Mouse (Mus musculus): ENCODE results near the gene Eras. TPM values are rescaled to one million over a fixed set of nuclear protein-coding genes. Genes with fewer than 3 reads are reported as not detected.

The Eras gene
- not detected in 2 replicates for polyA plus RNA-seq (2015; fragmentation: Nextera tagmentation; extraction: Ambion mirVana)

DNA sequence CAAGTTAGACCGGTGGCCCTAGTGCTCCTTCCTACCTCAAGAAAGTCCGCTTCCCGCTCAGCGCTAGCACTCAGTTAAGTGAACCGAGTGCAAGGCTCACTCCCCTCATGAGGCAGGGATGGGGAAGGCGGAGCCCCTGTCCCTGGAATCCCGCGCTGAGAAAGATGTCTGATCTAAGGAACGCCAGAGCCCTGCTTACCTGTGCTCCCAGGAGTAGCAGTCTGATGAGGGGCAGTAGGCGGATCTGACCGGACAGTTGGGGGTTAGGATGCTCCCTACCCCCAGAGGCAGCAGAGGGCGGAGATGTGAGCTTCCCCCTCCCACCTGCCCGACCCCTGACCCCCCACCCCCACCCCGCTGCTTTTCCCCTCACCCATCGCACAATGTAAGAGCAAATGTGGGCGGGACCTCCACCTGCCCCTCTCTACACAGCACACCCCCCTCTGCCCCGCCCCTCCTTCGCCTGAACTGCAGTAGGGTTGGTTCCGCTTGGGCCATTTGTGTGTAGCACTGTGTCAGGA, at the start of gene Eras:
Gene Eras (minus strand): TSS at position 338 of the 521 bp plus-strand sequence.
- no peaks in the 10 kb centered on the region for H3K9me3 ChIP-seq (replicated peaks; ENCODE audit: control insufficient read depth, low read length)
- H3K36me3 ChIP-seq (ENCODE audit: control insufficient read depth, insufficient read depth): peaks cover 8% of the 10 kb centered on the region
- WGBS: 20% methylated on average over 16 of the region's 19 CpGs
- peak within 1 kb of the TSS; percentile 10; the same call in 1 of the 2 replicates for H3K4me3 ChIP-seq (ENCODE audit: low read length)
- ATAC-seq (replicated peaks; ENCODE audit: extremely low read depth, insufficient read depth, low FRiP score): no peak
- H3K4me2 ChIP-seq (ENCODE audit: low read depth, low read length): peak within 1 kb of the TSS; percentile 36
- H3K27me3 ChIP-seq (ENCODE audit: control insufficient read depth, insufficient read depth, low read length): peaks cover 39% of the 10 kb centered on the region
- no peak within 1 kb of the TSS for H3K27ac ChIP-seq (ENCODE audit: low read length)
- H3K9ac ChIP-seq (ENCODE audit: low read length): no peak within 1 kb of the TSS
- H3K4me1 ChIP-seq (ENCODE audit: control insufficient read depth, insufficient read depth, low read length): no peaks in the 10 kb centered on the region

DNA sequence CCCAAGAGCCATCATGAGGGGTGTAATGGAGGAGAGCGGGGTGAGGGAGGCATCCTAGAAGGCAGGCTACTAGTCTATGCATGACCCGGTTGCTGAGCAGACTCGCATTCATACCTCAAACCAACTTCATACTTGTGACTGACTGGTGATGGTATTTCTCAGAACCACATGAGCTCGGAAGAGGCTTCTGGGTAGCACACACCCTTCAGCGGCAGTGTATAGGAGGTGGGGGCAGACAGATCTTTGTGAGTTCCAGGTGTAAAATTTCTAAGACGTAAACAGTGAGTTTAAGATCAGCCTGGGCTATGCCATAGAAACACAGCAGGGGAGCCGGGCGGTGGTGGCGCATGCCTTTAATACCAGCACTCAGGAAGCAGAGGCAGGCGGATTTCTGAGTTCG, 49.5 kb upstream of the Eras start, which contains the start of gene Gata1:
Gene Gata1 (minus strand): TSS at position 180 of the 400 bp plus-strand sequence.
- Histone ChIP-seq H3K4me3 (ENCODE audit: low read length) (no peak within 1 kb of the TSS), H3K27me3 (ENCODE audit: control insufficient read depth, insufficient read depth, low read length) (no peaks in the 10 kb centered on the region), H3K9ac (ENCODE audit: low read length) (no peak within 1 kb of the TSS), H3K4me2 (ENCODE audit: low read depth, low read length) (no peak within 1 kb of the TSS), H3K4me1 (ENCODE audit: control insufficient read depth, insufficient read depth, low read length) (no peaks in the 10 kb centered on the region), H3K27ac (ENCODE audit: low read length) (no peak within 1 kb of the TSS), H3K36me3 (ENCODE audit: control insufficient read depth, insufficient read depth) (no peaks in the 10 kb centered on the region), H3K9me3 (replicated peaks; ENCODE audit: control insufficient read depth, low read length) (no peaks in the 10 kb centered on the region)
- 89% methylated on average over 10 of the region's 11 CpGs for WGBS
- ATAC-seq (replicated peaks; ENCODE audit: extremely low read depth, insufficient read depth, low FRiP score): no peak

DNA sequence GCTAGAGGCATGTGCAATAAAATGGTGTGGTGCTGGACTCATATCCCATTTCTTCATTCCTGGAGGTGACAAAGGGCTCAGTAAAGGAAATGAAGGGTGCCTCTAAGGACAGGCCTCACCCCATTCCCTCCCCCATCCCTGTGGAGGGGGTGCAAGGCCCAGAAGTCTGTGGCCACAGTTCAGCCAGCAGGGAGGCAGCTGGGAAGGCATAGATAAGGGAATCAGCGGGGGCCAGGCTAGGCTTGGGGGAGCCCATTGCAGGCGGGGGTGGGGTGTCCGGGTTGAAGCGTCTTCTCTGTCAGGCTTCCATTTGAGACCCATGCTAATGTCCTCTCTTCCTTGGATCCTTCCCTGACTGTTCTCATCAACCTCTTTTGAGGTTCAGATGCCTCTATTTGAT, 42.9 kb upstream of the Eras start:
- no peaks in the 10 kb centered on the region for H3K9me3 ChIP-seq (replicated peaks; ENCODE audit: control insufficient read depth, low read length)
- no peak overlapping the region for H3K4me3 ChIP-seq (ENCODE audit: low read length)
- 45% methylated on average over 4 of the region's 4 CpGs for WGBS
- no peaks in the 10 kb centered on the region for H3K36me3 ChIP-seq (ENCODE audit: control insufficient read depth, insufficient read depth)
- no peak overlapping the region for H3K4me2 ChIP-seq (ENCODE audit: low read depth, low read length)
- peaks cover 2% of the 10 kb centered on the region; the same call in 1 of the 2 replicates for H3K4me1 ChIP-seq (ENCODE audit: control insufficient read depth, insufficient read depth, low read length)
- H3K27me3 ChIP-seq (ENCODE audit: control insufficient read depth, insufficient read depth, low read length): no peaks in the 10 kb centered on the region
- no peak overlapping the region for H3K27ac ChIP-seq (ENCODE audit: low read length)
- H3K9ac ChIP-seq (ENCODE audit: low read length): no peak overlapping the region
- ATAC-seq (replicated peaks; ENCODE audit: extremely low read depth, insufficient read depth, low FRiP score): no peak

DNA sequence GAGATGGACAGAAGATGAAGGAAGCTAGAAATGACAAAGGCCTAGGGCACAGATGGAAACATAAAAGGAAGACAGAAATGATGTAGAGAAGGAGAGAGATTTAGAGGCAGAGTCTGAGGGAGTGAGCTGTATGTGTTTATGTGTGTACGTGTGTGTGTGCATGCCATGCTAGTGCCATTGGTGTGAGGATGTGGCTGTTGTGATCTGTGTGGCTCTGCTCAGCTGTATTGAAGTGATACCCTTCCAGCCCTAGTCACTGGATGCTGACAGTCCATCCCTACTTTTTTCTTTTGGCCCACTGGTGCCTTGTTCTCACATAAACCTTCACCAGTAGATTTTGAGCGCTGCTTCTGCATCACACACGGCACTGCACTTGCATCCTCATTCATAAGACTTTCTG, 40.5 kb upstream of the Eras start:
- no peak overlapping the region for H3K4me3 ChIP-seq (ENCODE audit: low read length)
- no peak for ATAC-seq (replicated peaks; ENCODE audit: extremely low read depth, insufficient read depth, low FRiP score)
- no peaks in the 10 kb centered on the region for H3K9me3 ChIP-seq (replicated peaks; ENCODE audit: control insufficient read depth, low read length)
- H3K4me2 ChIP-seq (ENCODE audit: low read depth, low read length): no peak overlapping the region
- peaks cover 2% of the 10 kb centered on the region; the same call in 1 of the 2 replicates for H3K4me1 ChIP-seq (ENCODE audit: control insufficient read depth, insufficient read depth, low read length)
- 82% methylated on average over 3 of the region's 3 CpGs for WGBS
- H3K27me3 ChIP-seq (ENCODE audit: control insufficient read depth, insufficient read depth, low read length): no peaks in the 10 kb centered on the region
- H3K36me3 ChIP-seq (ENCODE audit: control insufficient read depth, insufficient read depth): no peaks in the 10 kb centered on the region
- no peak overlapping the region for H3K9ac ChIP-seq (ENCODE audit: low read length)
- no peak overlapping the region for H3K27ac ChIP-seq (ENCODE audit: low read length)

DNA sequence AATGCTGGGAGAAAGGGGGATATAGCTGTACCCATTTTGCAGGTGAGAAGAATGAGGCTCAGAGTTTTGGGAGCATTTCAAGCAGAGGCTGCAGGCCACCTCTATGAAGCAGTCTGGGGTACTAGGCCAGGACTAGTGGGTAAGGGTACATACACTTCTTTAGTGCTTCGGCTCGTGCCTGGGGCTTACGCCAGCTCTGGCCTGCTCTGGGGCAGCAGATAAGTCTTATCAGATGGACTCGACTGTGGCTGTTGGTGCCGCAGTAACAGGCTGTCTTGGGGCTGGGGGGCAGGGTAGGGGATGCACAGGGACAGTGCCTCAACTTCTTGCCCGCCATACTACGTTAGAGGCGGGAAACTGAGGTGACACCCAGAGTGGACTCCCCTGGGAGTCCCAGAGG, 39.8 kb upstream of the Eras start:
- Histone ChIP-seq H3K4me1 (ENCODE audit: control insufficient read depth, insufficient read depth, low read length) (peaks cover 2% of the 10 kb centered on the region; the same call in 1 of the 2 replicates), H3K9me3 (replicated peaks; ENCODE audit: control insufficient read depth, low read length) (no peaks in the 10 kb centered on the region), H3K4me3 (ENCODE audit: low read length) (no peak overlapping the region), H3K36me3 (ENCODE audit: control insufficient read depth, insufficient read depth) (no peaks in the 10 kb centered on the region), H3K4me2 (ENCODE audit: low read depth, low read length) (no peak overlapping the region), H3K27ac (ENCODE audit: low read length) (no peak overlapping the region), H3K9ac (ENCODE audit: low read length) (no peak overlapping the region), H3K27me3 (ENCODE audit: control insufficient read depth, insufficient read depth, low read length) (no peaks in the 10 kb centered on the region)
- whole genome bisulfite sequencing: 55% methylated on average over 8 of the region's 8 CpGs
- ATAC-seq (replicated peaks; ENCODE audit: extremely low read depth, insufficient read depth, low FRiP score): no peak

DNA sequence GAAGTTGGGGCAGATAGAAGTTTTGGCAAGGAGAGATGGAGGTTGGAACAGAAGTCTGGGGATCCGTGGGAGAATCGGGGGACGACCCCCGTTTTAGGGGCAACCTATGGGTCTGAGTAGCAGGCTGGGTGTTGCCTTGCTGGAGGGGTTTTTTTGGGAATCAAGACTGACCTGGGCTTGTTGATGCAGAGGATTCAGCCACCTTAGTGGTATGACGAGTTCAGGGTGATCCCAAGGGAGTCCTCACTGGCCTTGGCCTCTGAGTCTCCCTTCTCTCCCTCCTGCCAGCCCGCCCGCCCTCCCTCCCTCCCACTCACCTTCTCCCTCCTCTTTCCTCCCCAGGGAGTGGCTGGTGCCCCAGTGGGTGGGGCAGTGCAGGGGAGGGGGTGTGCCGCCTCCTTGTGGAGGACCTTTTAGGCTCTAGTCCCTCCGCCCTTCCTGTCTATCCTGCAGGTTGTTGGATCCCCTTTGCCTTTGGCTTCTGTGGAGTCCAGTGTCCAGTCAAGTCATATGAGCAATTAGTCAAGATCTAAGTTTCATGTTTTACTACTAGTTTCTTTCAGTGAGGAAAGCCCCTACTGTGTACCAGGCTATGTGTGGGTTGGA, 39.3 kb upstream of the Eras start:
- H3K36me3 ChIP-seq (ENCODE audit: control insufficient read depth, insufficient read depth): no peaks in the 10 kb centered on the region
- H3K4me1 ChIP-seq (ENCODE audit: control insufficient read depth, insufficient read depth, low read length): peaks cover 2% of the 10 kb centered on the region; the same call in 1 of the 2 replicates
- 70% methylated on average over 8 of the region's 9 CpGs for WGBS
- ATAC-seq (replicated peaks; ENCODE audit: extremely low read depth, insufficient read depth, low FRiP score): no peak
- no peak overlapping the region for H3K9ac ChIP-seq (ENCODE audit: low read length)
- H3K27me3 ChIP-seq (ENCODE audit: control insufficient read depth, insufficient read depth, low read length): no peaks in the 10 kb centered on the region
- no peak overlapping the region for H3K27ac ChIP-seq (ENCODE audit: low read length)
- H3K9me3 ChIP-seq (replicated peaks; ENCODE audit: control insufficient read depth, low read length): no peaks in the 10 kb centered on the region
- no peak overlapping the region for H3K4me3 ChIP-seq (ENCODE audit: low read length)
- H3K4me2 ChIP-seq (ENCODE audit: low read depth, low read length): no peak overlapping the region

DNA sequence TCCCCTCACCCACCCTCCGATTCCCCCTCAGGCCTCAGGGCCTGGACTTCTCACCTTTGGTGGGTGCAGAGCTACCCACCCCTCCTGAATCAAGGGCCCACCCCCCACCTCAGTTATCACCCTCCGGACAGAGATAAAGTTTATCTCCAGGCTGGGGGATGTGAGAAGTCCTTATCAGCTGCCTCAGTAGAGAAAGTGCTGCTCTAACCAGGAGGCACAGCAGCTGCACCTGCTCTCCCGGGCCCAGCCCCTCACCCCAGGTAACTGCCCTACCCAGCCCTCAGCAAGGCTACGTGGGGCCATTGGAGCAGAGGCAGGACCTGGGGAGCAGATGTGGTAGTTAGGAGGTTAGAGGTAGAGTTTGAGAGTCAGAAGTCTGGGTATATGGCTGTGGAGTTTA, 37.8 kb upstream of the Eras start:
- no peaks in the 10 kb centered on the region for H3K36me3 ChIP-seq (ENCODE audit: control insufficient read depth, insufficient read depth)
- ATAC-seq (replicated peaks; ENCODE audit: extremely low read depth, insufficient read depth, low FRiP score): no peak
- H3K9ac ChIP-seq (ENCODE audit: low read length): no peak overlapping the region
- H3K4me2 ChIP-seq (ENCODE audit: low read depth, low read length): no peak overlapping the region
- no peak overlapping the region for H3K4me3 ChIP-seq (ENCODE audit: low read length)
- H3K4me1 ChIP-seq (ENCODE audit: control insufficient read depth, insufficient read depth, low read length): peaks cover 2% of the 10 kb centered on the region; the same call in 1 of the 2 replicates
- 40% methylated on average over 4 of the region's 4 CpGs for WGBS
- H3K9me3 ChIP-seq (replicated peaks; ENCODE audit: control insufficient read depth, low read length): no peaks in the 10 kb centered on the region
- H3K27me3 ChIP-seq (ENCODE audit: control insufficient read depth, insufficient read depth, low read length): no peaks in the 10 kb centered on the region
- no peak overlapping the region for H3K27ac ChIP-seq (ENCODE audit: low read length)

DNA sequence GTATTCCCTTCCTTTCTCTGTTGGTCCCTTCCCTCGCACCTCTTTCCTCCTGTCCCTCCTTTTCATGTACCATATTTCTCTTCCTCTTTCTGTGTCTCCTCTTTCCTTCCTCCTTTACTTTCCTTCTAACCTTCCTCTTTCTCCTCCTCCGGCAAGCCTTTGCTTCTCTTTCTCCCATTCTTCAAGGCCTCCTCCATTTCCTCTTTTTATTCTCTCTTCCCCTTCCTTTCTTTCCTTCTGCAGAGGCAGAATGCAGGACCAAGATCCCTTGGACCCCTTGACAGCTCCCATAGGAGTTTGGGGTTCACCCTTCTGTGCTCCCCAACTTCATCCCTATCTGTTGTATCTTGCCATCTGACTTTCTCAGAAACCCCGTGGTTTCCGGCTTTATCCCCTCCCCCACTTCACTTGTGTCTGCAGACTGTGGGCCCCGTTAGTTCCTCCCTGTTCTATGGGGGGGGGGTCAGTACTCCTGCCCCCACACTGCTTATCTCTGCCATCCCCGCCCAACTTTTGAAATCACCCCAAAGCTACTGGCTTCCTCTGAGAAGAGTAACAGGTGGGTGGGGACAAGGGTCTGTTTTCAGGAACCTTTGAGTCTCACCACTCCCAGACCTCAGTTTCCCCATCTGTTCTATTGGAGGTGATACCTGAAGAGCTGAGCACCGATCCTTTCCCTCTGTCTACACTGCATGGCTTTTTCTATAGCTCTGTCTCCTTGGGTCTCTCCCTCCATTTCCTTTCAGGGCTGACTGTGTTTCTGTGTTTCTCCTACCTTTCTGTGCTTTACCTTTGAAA, 35.6 kb upstream of the Eras start:
- no peak overlapping the region for H3K9ac ChIP-seq (ENCODE audit: low read length)
- H3K27me3 ChIP-seq (ENCODE audit: control insufficient read depth, insufficient read depth, low read length): no peaks in the 10 kb centered on the region
- H3K4me2 ChIP-seq (ENCODE audit: low read depth, low read length): no peak overlapping the region
- H3K4me3 ChIP-seq (ENCODE audit: low read length): no peak overlapping the region
- no peak for ATAC-seq (replicated peaks; ENCODE audit: extremely low read depth, insufficient read depth, low FRiP score)
- 55% methylated on average over 7 of the region's 7 CpGs for WGBS
- no peaks in the 10 kb centered on the region for H3K36me3 ChIP-seq (ENCODE audit: control insufficient read depth, insufficient read depth)
- H3K4me1 ChIP-seq (ENCODE audit: control insufficient read depth, insufficient read depth, low read length): no peaks in the 10 kb centered on the region
- no peak overlapping the region for H3K27ac ChIP-seq (ENCODE audit: low read length)
- no peaks in the 10 kb centered on the region for H3K9me3 ChIP-seq (replicated peaks; ENCODE audit: control insufficient read depth, low read length)

DNA sequence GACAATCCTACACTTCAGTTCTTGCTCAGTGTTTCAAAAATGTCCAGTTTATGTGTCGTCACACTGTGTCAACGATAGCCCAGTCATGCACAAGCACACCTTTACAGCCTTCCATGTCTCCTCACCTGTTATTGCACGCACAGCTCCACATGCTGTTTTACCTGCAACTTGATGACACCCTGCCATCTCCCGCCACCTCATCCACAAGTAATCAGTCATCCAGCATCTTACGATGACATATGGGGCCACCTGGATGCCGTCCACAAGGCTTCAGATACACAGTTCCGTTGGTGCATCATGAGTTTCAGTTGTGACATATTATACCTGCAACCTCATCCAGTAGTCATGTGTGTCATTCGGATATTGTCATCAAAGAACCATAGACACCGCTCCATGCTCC, 30.5 kb upstream of the Eras start:
- Histone ChIP-seq H3K27ac (ENCODE audit: low read length) (no peak overlapping the region), H3K4me2 (ENCODE audit: low read depth, low read length) (no peak overlapping the region), H3K4me1 (ENCODE audit: control insufficient read depth, insufficient read depth, low read length) (no peaks in the 10 kb centered on the region), H3K9ac (ENCODE audit: low read length) (no peak overlapping the region), H3K4me3 (ENCODE audit: low read length) (no peak overlapping the region), H3K27me3 (ENCODE audit: control insufficient read depth, insufficient read depth, low read length) (no peaks in the 10 kb centered on the region), H3K36me3 (ENCODE audit: control insufficient read depth, insufficient read depth) (no peaks in the 10 kb centered on the region), H3K9me3 (replicated peaks; ENCODE audit: control insufficient read depth, low read length) (no peaks in the 10 kb centered on the region)
- ATAC-seq (replicated peaks; ENCODE audit: extremely low read depth, insufficient read depth, low FRiP score): no peak
- WGBS: 86% methylated on average over 9 of the region's 9 CpGs

All from heart, embryonic 16.5 days (tissue).